Mouse (Mus musculus): ENCODE results near the gene Ncaph.
"Not testable (repeated sequence)": the region's sequence is repeated elsewhere in the genome, so short reads cannot be mapped to it uniquely, and the experiment has no call there.

DNA sequence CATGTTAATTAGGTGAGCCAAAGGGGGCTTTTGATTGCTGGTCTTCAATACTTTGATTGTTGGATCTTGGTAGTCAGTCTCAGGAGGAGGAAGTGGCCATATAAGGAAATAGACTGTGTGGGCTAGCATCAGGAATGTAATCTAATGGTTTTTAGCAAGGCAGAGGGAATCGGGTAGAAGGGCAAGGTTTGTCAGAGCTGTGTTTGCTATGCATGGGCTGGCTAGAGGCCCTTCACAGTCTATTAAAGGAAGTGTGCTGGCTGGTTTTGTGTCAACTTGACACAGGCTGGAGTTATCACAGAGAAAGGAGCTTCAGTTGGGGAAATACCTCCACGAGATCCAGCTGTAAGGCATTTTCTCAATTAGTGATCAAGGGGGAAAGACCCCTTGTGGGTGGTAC lies 54.7 kb downstream of the Ncaph start:
- TF ChIP-seq CTCF (IDR thresholded peaks at IDR 0.05; ENCODE audit: control insufficient read depth, insufficient read depth, insufficient read length); MAX (IDR thresholded peaks at IDR 0.05); MYOD1 (IDR thresholded peaks at IDR 0.05; ENCODE audit: control insufficient read depth, insufficient read length, low read depth); USF1 (IDR thresholded peaks at IDR 0.05; ENCODE audit: low read depth); CEBPB (IDR thresholded peaks at IDR 0.05; ENCODE audit: low read depth): not testable (repeated sequence)
